Mouse (Mus musculus): ENCODE measurements at regions not wholly inside any gene's neighbourhood (a gene's known extent, or its start where the extent isn't known, plus 50 kb on each side); places are given as distances from the start of the nearest gene placed in this dataset.

DNA sequence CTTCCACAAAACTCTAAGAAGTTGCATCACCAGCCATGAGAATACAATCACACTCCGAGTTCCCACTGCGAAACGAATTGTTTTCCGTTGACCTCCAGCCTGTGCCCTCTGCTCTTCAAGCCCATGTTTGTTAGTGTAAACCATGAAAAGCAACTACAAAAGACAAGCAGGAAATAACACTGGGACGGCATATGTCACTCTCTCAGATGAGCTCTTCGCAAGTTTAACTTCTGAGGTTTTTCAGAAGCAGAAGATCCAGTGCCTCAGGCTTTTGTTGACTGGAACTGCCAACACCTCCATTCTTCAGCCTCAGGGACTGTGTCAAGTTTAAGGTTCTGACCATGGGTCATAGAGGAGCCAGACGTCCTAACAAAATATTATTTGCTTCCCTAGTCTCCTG lies 50.2 kb upstream of the Lmcd1 start:
- Histone ChIP-seq H3K27me3 (ENCODE audit: low read depth, poor library complexity, severe bottlenecking) (no peaks in the 10 kb centered on the region), H3K9me3 (replicated peaks) (no peaks in the 10 kb centered on the region), H3K4me3 (no peak overlapping the region), H3K4me1 (peaks cover 3% of the 10 kb centered on the region; the same call in 1 of the 2 replicates), H3K36me3 (no peaks in the 10 kb centered on the region), H3K27ac (replicated peaks) (no peak overlapping the region)
- DNase-seq (ENCODE audit: low spot score), result no peak
- WGBS, result 78% methylated on average over 7 of the region's 7 CpGs
